Mouse (Mus musculus) urinary bladder, postnatal 36 days (tissue): ENCODE measurements at regions not wholly inside any gene's neighbourhood (a gene's known extent, or its start where the extent isn't known, plus 50 kb on each side); places are given as distances from the start of the nearest gene placed in this dataset.
"Not testable (repeated sequence)": the region's sequence is repeated elsewhere in the genome, so short reads cannot be mapped to it uniquely, and the experiment has no call there.

Experiments
- DNase-seq, 2 experiments: peaks; one replicate each; pipeline ENCODE4 v3.0.0; 2022; ENCODE audit warnings: low spot score in 2 of 2, mixed read lengths in 1 of 2

DNA sequence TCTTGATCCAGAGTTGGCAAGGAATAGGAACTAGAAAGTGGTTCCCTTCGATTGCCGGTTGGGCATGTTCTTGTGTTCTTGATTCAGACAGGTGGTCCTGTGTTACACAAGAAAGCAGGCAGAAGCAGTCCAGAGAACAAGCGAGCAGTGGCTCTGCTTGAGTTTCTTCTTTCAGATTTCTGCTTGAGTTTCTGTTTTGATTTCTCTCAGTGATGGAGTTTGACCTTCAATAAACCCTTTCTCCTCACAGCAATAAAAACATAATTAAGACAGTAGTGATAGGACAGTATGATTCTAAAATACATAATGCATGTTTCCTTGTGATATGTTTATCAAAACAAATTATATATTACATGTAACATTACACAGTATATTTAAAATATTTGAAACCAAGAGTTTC lies 59.1 kb downstream of the Klf6 start:
- DNase-seq: no peak

- no peak for DNase-seq
These were observed 70.2 kb downstream of the Klf6 start for GRCm38 (mm10) chr13:5931433-5931832.

DNA sequence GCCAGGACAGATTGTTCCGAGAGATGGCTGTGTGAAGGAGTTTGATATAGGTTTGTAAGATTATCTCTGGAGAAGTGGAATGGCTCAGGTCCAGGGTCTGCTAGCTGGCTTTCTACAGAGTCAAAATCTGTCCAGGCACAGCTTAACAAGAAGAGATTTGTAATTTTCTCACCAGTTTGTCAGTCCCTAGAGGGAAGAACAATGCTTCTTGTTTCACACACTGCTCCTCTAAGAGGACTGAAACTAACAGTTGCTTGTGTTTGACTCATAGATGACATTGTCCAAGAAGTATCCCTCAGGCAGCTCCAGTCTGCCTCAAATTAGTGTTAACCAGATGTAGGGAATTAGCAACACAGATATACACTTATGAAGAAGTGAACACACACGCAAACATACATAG lies 76.2 kb downstream of the Klf6 start:
- no peak for DNase-seq

GRCm38 (mm10) chr13:5937970-5938369 lies 76.7 kb downstream of the Klf6 start:
- DNase-seq: no peak

DNA sequence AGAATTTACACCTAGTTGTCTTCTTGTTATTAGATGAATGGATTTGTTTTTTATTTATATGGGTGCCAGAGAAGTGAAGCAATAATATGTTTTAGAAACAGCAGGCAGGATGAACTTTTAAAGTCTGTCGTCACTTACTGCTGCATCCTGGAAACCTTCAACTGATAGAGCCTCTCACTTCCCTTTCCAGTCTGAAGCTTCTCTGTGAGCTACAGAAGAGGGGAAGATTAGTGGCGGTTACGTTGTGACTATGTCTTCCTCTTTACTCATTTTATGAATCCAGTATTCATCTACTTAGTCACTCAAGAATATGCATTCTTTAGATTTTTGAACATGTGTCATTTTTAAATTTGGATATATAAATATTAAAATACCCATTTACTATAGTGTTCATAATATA lies 78.1 kb downstream of the Klf6 start:
- DNase-seq: no peak

DNA sequence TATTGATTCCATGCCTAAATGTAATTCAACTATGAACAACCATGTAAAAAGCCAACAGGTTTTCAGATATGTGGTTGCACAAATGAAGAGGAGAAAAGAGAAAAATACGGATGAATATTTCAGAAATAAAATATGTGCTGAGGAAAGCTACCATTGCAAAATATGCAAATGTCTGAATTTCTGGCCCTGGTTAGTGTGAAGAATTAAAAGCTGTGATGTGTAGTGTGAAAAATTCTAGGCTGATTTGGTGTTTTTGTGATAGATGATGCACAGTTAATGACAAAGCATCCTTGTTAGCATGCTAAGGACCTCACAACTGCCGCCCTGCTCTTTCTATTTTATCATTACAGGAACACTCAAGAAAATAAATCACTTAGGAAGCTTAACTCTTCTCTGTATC lies 91.6 kb downstream of the Klf6 start:
- DNase-seq: no peak

DNA sequence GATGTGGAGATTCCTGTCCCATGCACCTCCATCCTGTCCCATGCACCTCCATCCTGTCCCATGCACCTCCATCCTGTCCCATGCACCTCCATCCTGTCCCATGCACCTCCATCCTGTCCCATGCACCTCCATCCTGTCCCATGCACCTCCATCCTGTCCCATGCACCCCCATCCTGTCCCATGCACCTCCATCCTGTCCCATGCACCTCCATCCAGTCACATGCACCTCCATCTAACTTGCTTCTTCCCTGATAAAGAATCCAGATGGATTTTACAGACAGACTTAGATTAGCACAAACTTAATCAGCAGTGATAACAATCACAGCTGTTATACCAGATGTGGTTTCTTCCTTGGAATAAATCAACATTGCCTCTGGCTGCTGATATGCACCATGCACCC lies 93.8 kb downstream of the Klf6 start:
- not testable (repeated sequence) for DNase-seq

DNA sequence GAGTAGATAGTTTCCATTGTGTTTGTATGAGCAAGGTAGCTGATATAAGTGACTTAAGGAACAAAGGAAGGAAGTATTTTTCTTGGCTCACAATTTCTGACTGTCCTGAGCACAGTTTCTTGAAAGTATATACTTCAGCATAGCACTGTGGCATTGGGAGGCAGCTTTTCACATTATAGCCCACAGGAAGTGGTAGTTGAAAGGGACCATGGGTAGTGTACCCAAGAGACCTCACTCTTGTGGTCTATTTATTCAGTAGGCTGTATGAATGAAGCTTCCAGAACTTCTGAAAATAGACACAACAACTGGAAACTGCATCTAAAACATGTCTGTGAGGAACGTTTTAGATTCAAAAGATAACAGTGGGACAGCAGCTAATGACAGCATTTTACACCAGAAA lies 94.9 kb downstream of the Klf6 start:
- DNase-seq: no peak

DNA sequence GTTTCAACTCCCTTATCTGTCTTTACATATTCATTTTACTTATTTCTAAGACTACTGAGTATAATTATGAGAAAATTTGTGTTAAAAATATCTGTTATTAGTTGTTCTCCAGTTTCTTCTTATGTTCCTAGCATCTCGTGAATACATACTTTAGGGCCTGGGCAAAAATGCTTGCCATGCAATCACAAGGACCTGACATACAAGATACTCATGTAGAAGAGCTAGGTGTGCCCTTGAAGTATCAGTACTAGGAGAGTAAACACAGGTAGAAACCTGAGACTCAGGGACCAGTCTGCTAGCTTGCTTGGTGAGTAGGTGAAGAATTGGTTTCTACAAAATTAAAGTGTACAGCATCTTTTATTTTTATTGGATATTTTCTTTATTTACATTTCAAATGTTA lies 101.7 kb downstream of the Klf6 start:
- no peak for DNase-seq

DNA sequence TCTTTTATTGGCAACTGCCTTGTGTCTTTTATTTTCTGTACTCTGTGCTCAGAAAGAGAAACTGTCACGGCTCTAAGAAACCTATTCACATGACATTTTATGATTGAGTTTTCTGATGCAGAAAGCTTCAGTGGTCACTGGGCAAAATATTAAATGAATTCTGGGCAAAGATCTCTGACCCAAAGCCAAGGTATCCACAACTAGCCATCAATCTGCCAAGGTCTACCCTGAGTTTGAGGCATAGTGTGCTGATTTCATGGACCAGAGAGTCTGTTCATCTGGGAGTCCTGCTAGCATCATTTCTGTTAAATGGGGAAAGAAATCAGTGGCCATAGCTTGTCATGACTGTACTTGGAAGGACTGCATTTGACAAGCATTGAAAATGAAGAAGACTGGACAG lies 103.3 kb downstream of the Klf6 start:
- DNase-seq: no peak

DNA sequence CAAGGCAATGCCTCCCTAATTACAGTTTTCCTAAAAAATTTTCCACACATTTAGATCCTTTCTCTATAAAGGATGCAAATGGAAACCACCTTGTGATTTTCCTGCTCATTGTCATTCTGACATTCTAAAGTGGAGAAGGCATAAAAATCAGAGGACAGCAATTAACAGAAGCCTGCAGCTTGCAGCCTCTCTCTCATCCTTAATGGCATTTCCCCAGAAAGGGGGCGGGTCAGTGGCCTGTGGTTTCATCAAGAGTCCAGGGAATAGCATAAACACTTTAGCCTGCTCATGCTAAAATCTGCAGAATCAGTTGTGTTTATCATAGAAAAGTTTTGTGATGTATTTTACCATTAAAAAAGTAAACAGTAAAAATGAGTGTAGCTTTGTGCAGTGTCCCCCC lies 117.3 kb downstream of the Klf6 start:
- no peak for DNase-seq

DNA sequence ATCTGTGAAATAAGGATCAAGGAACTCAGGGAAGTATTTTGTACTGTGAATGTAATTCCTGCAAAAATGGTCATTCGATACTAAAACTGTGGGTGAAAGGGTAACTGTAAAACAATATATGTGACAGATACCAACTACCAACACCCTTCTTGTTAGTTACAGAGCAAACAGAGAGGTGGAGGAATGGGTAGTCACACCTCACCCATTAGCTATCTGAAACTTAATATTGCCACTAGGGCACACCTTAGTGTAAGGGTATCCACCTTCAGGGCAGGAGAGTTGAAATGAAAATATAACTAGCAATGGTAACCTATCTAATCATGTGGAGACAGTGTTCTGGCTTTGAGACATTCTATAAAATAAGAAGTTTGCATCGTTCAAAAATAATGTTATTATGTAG lies 126.2 kb downstream of the Klf6 start:
- no peak for DNase-seq

GRCm38 (mm10) chr13:5988407-5988806 lies 127.1 kb downstream of the Klf6 start:
- DNase-seq: no peak

GRCm38 (mm10) chr13:6000559-6001217 lies 139.4 kb downstream of the Klf6 start:
- DNase-seq: no peak

DNA sequence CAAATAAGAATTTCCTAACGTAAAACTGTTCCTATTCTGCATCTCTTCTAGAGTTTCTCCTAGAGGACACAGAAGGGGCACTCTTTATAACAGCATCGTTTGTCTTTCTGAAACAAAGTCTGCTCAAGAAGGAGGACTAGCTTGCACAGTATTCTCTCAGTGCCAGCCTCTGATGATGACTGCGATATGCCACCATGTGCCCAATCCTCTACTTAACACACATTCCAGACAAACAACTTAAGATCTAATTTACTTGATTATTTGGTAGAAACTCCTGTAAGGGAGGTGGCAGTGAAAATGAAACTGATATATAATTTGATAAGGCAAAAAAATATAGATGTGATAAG lies 139.9 kb downstream of the Klf6 start:
- no peak for DNase-seq

GRCm38 (mm10) chr13:6005901-6006300 lies 144.6 kb downstream of the Klf6 start:
- DNase-seq: no peak

DNA sequence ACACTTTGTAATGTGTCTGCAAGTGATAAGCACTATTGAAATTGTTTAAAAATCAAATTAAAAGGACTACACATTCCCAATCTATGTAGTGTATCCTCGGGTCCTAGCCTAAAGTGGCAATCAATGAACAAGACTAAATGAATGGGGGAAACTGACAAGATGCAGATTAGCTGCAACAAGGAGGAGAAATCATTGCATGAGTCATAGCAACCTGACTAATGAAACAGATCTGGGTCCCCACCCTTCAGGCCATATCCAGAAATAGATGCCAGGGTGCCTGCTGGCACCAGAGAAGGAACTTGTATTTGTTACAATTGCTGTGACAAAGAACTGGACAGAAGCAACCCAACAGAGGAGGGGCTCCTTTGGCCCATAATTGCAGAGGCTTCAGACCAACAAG lies 148.4 kb downstream of the Klf6 start:
- DNase-seq: peak in 1 of 2 experiments; percentile 5

- no peak for DNase-seq
These were observed 165.9 kb downstream of the Klf6 start for GRCm38 (mm10) chr13:6027207-6027606.

DNA sequence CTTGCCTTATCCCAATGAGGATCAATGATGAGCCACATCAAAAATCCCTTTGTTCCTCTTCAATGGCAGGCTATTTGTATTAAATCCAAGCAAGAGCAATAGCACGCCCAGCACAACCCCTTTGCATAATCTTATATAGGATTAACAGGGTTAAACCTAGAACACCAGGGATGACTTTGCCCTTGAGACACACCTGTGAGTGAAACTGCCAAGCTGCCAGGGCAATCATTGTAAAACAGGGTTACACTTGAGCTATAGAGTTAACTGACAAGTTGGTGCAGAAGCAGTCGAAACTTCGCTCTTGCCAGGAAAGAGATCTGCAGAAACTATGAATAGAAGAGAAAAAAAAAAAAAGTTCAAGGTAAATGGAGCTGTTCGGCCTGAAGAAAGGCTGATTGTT lies 167.6 kb downstream of the Klf6 start:
- DNase-seq: no peak

DNA sequence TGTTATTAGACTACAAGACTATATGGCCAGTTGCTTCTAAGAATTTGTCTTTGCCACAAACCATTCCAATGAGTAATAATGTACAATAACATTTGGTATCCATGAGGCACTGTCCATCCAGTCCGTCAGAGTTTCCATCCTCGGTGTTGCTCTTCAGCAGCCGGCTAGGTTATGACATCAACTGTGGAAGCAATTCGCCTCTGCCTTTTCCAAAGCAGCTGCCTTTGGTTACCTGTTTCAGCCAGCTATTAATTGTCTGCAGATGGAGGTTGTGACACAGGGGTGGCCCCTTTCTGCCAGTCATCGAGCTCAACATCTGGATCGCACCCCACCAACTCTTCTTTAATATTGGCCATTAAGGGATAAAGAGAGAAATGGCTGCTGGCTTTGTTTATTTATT lies 168.2 kb downstream of the Klf6 start:
- no peak for DNase-seq

- no peak for DNase-seq
These were observed 168.8 kb downstream of the Klf6 start for GRCm38 (mm10) chr13:6030128-6030527.

DNA sequence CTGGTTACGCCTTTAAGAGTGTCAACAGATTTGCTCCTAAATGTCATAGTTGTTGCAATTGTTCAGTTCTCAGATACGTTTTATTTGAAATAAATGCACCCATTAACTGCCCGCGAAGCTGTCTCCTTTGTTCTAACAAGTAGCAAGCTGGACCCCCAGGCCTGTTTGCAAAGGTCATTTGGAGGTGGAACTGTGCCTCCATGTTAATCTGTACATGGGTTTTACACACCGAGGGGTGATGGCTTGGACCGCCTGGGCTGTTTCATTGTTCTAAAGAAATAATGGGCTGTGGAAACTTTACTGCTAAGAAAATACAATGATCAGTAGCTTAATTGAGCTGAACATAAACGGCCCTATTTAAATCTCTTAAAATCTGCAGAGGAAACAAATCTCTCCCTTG lies 178.8 kb downstream of the Klf6 start:
- DNase-seq: no peak

GRCm38 (mm10) chr13:6040663-6041062 lies 179.4 kb downstream of the Klf6 start:
- DNase-seq: no peak

DNA sequence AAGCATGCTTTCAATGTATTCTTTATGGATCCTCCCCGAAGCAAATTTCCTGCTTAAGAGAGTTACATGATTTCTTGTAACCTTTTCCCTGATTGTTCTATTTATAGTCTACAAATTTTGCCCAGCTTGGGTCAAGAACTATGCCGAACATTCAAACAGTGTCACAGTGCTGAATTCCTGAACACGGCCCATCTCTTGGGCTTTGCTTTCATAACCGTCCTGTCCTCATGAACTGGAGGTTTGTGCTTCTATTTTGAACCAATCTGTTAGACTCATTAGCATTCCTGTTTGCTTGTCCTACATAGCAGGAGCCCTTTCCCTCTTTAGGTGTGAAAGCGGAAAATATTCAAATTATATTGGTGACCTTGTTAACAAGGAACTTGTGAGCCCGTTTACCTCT lies 181.2 kb downstream of the Klf6 start:
- DNase-seq: no peak
